Mouse (Mus musculus) erythroblast, embryonic 14.5 days (primary cell): ENCODE data around the gene Dctn2. TPM values are rescaled to one million over a fixed set of nuclear protein-coding genes. Genes with fewer than 3 reads are reported as not detected.

ENCODE experiments used
- H3K27me3 ChIP-seq: 2 replicates; pipeline ENCODE4 v1.6.1; 2012; ENCODE audit warnings: inconsistent platforms; ENCODE audit not compliant: control insufficient read depth
- H3K36me3 ChIP-seq: 2 replicates; pipeline ENCODE4 v1.6.1; 2012; ENCODE audit warnings: mild to moderate bottlenecking, inconsistent platforms; ENCODE audit not compliant: control insufficient read depth
- H3K4me1 ChIP-seq: 2 replicates; pipeline ENCODE4 v1.6.1; 2012; ENCODE audit warnings: inconsistent platforms; ENCODE audit not compliant: control insufficient read depth
- H3K4me3 ChIP-seq: replicated peaks from 2 replicates; pipeline ENCODE3; 2012; ENCODE audit warnings: moderate library complexity, mild to moderate bottlenecking, inconsistent platforms
- H3K9me3 ChIP-seq: 2 replicates; pipeline ENCODE4 v1.6.1; 2012; ENCODE audit warnings: low read length, inconsistent platforms, mixed read lengths; ENCODE audit not compliant: control insufficient read depth
- GATA1 ChIP-seq: IDR thresholded peaks from 2 replicates; pipeline ENCODE4 v1.6.1; 2012; ENCODE audit warnings: low read length, inconsistent platforms, mixed read lengths
- TAL1 ChIP-seq: IDR thresholded peaks from 3 replicates; pipeline ENCODE4 v1.6.1; 2012; ENCODE audit warnings: low read length, inconsistent platforms, mixed read lengths
- polyA plus RNA-seq: library from polyadenylated mRNA; stranded (reverse); fragments of >175 nt; gene quantifications from 2 replicates; pipeline ENCODE4 v1.2.3, GENCODE M21; 2012

The Dctn2 gene
- polyA plus RNA-seq, 1 experiment: 15.3 TPM

GRCm38 (mm10) chr10:127317277-127317676, 51.1 kb downstream of the Dctn2 start:
- Histone ChIP-seq H3K27me3 (peaks cover 4% of the 10 kb centered on the region; the same call in 1 of the 2 replicates), H3K9me3 (no peaks in the 10 kb centered on the region), H3K4me1 (peaks cover 35% of the 10 kb centered on the region), H3K4me3 (no peak overlapping the region), H3K36me3 (no peaks in the 10 kb centered on the region)
- no peak for TF ChIP-seq TAL1
- TF ChIP-seq GATA1: no peak

GRCm38 (mm10) chr10:127318009-127318408, 51.8 kb downstream of the Dctn2 start:
- Histone ChIP-seq H3K4me1 (peaks cover 29% of the 10 kb centered on the region), H3K9me3 (no peaks in the 10 kb centered on the region), H3K4me3 (no peak overlapping the region), H3K36me3 (no peaks in the 10 kb centered on the region), H3K27me3 (peaks cover 5% of the 10 kb centered on the region; the same call in 1 of the 2 replicates)
- no peak for TF ChIP-seq GATA1
- TF ChIP-seq TAL1: no peak

- H3K4me1 ChIP-seq: peaks cover 39% of the 10 kb centered on the region
- H3K9me3 ChIP-seq: no peaks in the 10 kb centered on the region
- peaks cover 13% of the 10 kb centered on the region for H3K27me3 ChIP-seq
- TF ChIP-seq TAL1: no peak
- no peak for TF ChIP-seq GATA1
- no peaks in the 10 kb centered on the region for H3K36me3 ChIP-seq
- no peak overlapping the region for H3K4me3 ChIP-seq
Observed at GRCm38 (mm10) chr10:127319969-127320368, 53.8 kb downstream of the Dctn2 start.

GRCm38 (mm10) chr10:127321621-127322020, 55.5 kb downstream of the Dctn2 start, which contains the start of gene Arhgap9:
Gene Arhgap9, plus strand, starts transcription at chr10:127321964.
- Histone ChIP-seq H3K4me3 (no peak within 1 kb of the TSS), H3K27me3 (peaks cover 28% of the 10 kb centered on the region), H3K9me3 (no peaks in the 10 kb centered on the region), H3K4me1 (peaks cover 50% of the 10 kb centered on the region), H3K36me3 (no peaks in the 10 kb centered on the region)
- no peak for TF ChIP-seq TAL1
- no peak for TF ChIP-seq GATA1

- Histone ChIP-seq H3K4me3 (no peak overlapping the region), H3K4me1 (peaks cover 51% of the 10 kb centered on the region), H3K27me3 (peaks cover 34% of the 10 kb centered on the region), H3K9me3 (no peaks in the 10 kb centered on the region), H3K36me3 (no peaks in the 10 kb centered on the region)
- no peak for TF ChIP-seq GATA1
- no peak for TF ChIP-seq TAL1
Observed at GRCm38 (mm10) chr10:127322178-127322577, 56.0 kb downstream of the Dctn2 start.

- peaks cover 39% of the 10 kb centered on the region for H3K27me3 ChIP-seq
- no peaks in the 10 kb centered on the region for H3K9me3 ChIP-seq
- TF ChIP-seq GATA1 (no peak), TAL1 (no peak)
- H3K36me3 ChIP-seq: no peaks in the 10 kb centered on the region
- no peak overlapping the region for H3K4me3 ChIP-seq
- H3K4me1 ChIP-seq: peaks cover 47% of the 10 kb centered on the region
Observed at GRCm38 (mm10) chr10:127322669-127323068, 56.5 kb downstream of the Dctn2 start.

GRCm38 (mm10) chr10:127323131-127323855, 57.1 kb downstream of the Dctn2 start:
- peaks cover 43% of the 10 kb centered on the region for H3K27me3 ChIP-seq
- no peaks in the 10 kb centered on the region for H3K36me3 ChIP-seq
- H3K4me1 ChIP-seq: peaks cover 40% of the 10 kb centered on the region
- H3K4me3 ChIP-seq: no peak overlapping the region
- TF ChIP-seq TAL1 (no peak), GATA1 (no peak)
- no peaks in the 10 kb centered on the region for H3K9me3 ChIP-seq

- TF ChIP-seq TAL1 (no peak), GATA1 (no peak)
- Histone ChIP-seq H3K36me3 (peaks cover 7% of the 10 kb centered on the region), H3K4me3 (no peak overlapping the region), H3K9me3 (no peaks in the 10 kb centered on the region), H3K27me3 (peaks cover 48% of the 10 kb centered on the region), H3K4me1 (peaks cover 40% of the 10 kb centered on the region)
Observed at GRCm38 (mm10) chr10:127324495-127324894, 58.3 kb downstream of the Dctn2 start.

- peaks cover 10% of the 10 kb centered on the region for H3K36me3 ChIP-seq
- H3K4me1 ChIP-seq: peaks cover 42% of the 10 kb centered on the region
- H3K4me3 ChIP-seq: peak overlapping the region; percentile 68
- peaks cover 48% of the 10 kb centered on the region for H3K27me3 ChIP-seq
- no peaks in the 10 kb centered on the region for H3K9me3 ChIP-seq
- no peak for TF ChIP-seq TAL1
- no peak for TF ChIP-seq GATA1
Observed at GRCm38 (mm10) chr10:127325454-127326016, 59.4 kb downstream of the Dctn2 start.
